Mouse (Mus musculus): Measurements from ENCODE around the gene Ppfibp1. TPM values are rescaled to one million over a fixed set of nuclear protein-coding genes. Genes with fewer than 3 reads are reported as not detected.

Ppfibp1 gene
- polyA plus RNA-seq, 1 experiment from 2014 or later, result 22.5 TPM

GRCm38 (mm10) chr6:147018364-147018763 lies 130.1 kb downstream of the Ppfibp1 start:
- H3K27me3 ChIP-seq (replicated peaks), result no peaks in the 10 kb centered on the region
- H3K9ac ChIP-seq, result no peak overlapping the region
- no peaks in the 10 kb centered on the region for H3K9me3 ChIP-seq
- no peak overlapping the region for H3K27ac ChIP-seq
- ATAC-seq (ENCODE audit: low FRiP score, low read depth), result no peak
- H3K4me2 ChIP-seq (replicated peaks), result no peak overlapping the region
- H3K36me3 ChIP-seq, result no peaks in the 10 kb centered on the region
- no peaks in the 10 kb centered on the region for H3K4me1 ChIP-seq
- 90% methylated on average over 5 of the region's 5 CpGs for WGBS
- H3K4me3 ChIP-seq, result no peak overlapping the region

- Histone ChIP-seq H3K36me3 (no peaks in the 10 kb centered on the region), H3K27ac (no peak overlapping the region), H3K9ac (no peak overlapping the region), H3K4me1 (no peaks in the 10 kb centered on the region), H3K9me3 (no peaks in the 10 kb centered on the region), H3K27me3 (replicated peaks) (no peaks in the 10 kb centered on the region), H3K4me3 (no peak overlapping the region), H3K4me2 (replicated peaks) (no peak overlapping the region)
- WGBS, result 95% methylated on average over 5 of the region's 5 CpGs
- ATAC-seq (ENCODE audit: low FRiP score, low read depth), result no peak
Observed at GRCm38 (mm10) chr6:147021181-147021580, 132.9 kb downstream of the Ppfibp1 start.

DNA sequence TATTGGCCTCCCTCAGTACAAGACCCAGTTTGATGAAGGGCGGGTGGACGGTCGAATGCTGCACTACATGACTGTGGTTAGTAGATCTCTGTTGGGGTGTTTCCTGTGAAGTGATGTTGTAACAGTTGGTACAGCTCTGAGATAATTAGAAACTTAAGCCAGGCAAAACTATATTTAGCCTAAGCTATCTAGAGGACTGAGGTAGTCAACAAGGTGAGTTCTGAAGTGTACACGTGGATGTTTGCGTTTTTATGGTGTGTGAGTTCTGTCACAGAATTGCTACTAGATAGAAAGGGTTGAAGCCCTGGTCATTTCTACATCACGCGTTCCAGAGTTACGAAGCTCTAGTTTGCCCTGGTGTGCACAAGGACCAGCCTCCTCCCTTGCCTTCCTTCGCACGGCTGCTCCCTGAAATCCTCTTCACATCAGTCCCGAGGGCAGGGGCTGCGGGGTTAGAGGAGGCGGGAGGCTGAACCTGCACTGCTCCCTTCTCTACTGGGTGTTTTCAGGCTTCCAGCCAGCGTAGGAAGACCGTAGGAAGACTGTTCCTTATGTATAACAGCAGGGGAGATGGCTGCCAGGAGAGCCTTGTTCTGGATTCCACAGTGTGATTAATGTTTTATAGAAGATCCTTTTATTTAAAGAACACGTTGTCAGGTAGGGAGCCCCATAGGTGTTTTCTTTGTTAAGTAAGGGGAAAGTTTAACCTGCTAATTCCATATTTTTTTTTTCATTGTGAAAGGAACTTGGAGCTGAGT lies 134.3 kb downstream of the Ppfibp1 start:
- Histone ChIP-seq H3K27me3 (replicated peaks) (no peaks in the 10 kb centered on the region), H3K4me2 (replicated peaks) (no peak overlapping the region), H3K9ac (no peak overlapping the region), H3K27ac (no peak overlapping the region), H3K9me3 (no peaks in the 10 kb centered on the region), H3K36me3 (no peaks in the 10 kb centered on the region), H3K4me3 (no peak overlapping the region), H3K4me1 (no peaks in the 10 kb centered on the region)
- 87% methylated on average over 16 of the region's 16 CpGs for WGBS
- no peak for ATAC-seq (ENCODE audit: low FRiP score, low read depth)

GRCm38 (mm10) chr6:147023133-147023395 lies 134.8 kb downstream of the Ppfibp1 start:
- no peaks in the 10 kb centered on the region for H3K9me3 ChIP-seq
- WGBS, result 87% methylated on average over 2 of the region's 2 CpGs
- ATAC-seq (ENCODE audit: low FRiP score, low read depth), result no peak

DNA sequence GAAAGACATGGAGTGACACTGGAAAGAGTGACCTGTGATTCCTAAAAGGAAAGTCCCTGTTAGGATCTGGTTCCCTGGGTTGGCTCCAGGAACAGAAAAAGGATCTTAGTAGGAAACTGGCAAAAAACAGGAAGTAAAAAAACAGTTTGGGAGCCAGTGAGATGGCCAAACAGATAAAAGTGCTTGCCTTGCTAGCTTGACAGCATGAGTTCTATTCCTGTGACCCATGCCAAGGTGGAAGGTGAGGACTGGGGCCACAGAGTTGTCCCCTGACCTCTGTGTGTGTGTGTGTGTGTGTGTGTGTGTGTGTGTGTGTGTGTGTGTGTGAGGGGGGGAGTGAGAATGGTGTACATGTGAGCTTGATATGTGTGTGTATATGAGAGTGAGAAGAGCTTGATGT lies 135.3 kb downstream of the Ppfibp1 start:
- Histone ChIP-seq H3K4me3 (no peak overlapping the region), H3K27me3 (replicated peaks) (no peaks in the 10 kb centered on the region), H3K27ac (no peak overlapping the region), H3K4me1 (no peaks in the 10 kb centered on the region), H3K9me3 (no peaks in the 10 kb centered on the region), H3K36me3 (no peaks in the 10 kb centered on the region), H3K4me2 (replicated peaks) (no peak overlapping the region), H3K9ac (no peak overlapping the region)
- ATAC-seq (ENCODE audit: low FRiP score, low read depth), result no peak

More at GRCm38 (mm10) chr6:147023133-147023395, 134.8 kb downstream of the Ppfibp1 start:
- H3K9ac ChIP-seq, result no peak overlapping the region
- H3K4me1 ChIP-seq, result no peaks in the 10 kb centered on the region
- H3K27me3 ChIP-seq (replicated peaks), result no peaks in the 10 kb centered on the region
- H3K27ac ChIP-seq, result no peak overlapping the region
- H3K4me2 ChIP-seq (replicated peaks), result no peak overlapping the region
- H3K36me3 ChIP-seq, result no peaks in the 10 kb centered on the region
- no peak overlapping the region for H3K4me3 ChIP-seq

DNA sequence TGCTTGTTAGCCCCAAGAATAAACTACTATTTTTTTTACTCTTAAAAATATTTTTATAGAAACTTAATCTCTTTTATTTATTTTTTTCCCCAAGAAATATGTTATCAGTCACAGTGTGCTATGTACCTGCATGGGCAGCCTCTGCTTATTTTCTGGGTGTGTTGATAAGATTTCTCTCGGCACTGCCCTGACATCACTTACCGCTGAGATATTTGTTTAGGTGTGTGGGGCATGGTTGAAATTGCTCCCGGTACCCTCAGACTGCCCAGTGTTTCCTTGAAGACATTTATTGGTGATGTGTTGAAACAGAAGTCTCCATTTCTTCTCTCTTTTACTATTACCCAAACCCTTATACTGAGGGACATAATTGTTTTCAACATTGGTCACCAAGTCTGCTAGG lies 136.5 kb downstream of the Ppfibp1 start:
- WGBS, result 89% methylated on average over 3 of the region's 3 CpGs

DNA sequence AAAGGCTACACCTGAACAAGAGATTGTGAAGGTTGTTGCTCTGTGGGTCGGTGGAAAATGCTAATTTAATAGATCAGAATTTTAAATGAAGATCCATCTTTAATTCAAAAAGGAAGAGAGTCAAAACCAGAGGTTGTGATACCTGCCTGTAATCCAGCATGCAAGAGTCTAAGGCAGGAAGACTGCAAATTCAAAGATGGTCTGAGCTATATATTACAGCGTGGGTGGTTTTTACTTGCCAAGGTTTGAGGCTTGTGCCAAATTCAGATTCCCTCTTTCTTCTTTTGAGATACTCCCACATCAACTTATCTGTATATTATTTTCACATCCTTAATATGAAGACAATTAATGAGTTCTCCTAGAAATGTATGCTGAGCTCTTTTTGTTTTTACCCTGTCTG lies 140.1 kb downstream of the Ppfibp1 start:
- Histone ChIP-seq H3K9me3 (no peaks in the 10 kb centered on the region), H3K4me3 (no peak overlapping the region)
- WGBS, result 75% methylated on average over 2 of the region's 2 CpGs

More for the DNA sequence above, 136.5 kb downstream of the Ppfibp1 start:
- Histone ChIP-seq H3K4me3 (no peak overlapping the region), H3K27me3 (replicated peaks) (no peaks in the 10 kb centered on the region), H3K36me3 (no peaks in the 10 kb centered on the region), H3K27ac (no peak overlapping the region), H3K9ac (no peak overlapping the region), H3K4me2 (replicated peaks) (no peak overlapping the region), H3K4me1 (no peaks in the 10 kb centered on the region), H3K9me3 (no peaks in the 10 kb centered on the region)
- no peak for ATAC-seq (ENCODE audit: low FRiP score, low read depth)

DNA sequence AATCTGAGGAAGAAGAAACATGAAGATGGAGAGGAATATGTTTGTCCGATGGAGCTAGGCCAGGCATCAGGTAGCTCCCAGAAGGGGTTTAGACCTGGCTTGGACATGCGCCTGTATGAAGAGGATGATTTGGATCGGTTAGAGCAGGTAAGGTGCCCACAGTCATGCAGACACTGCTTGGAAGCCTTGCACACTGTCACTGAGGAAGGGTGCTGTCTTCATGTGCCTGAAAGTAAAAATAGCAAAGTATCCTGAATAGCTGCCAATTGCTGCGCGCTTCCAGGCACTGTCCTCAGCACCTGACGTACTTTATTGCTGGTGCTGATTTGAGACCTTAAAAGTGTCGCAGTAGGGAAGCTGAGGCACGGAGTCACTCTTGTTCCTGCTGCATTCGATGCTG lies 141.3 kb downstream of the Ppfibp1 start:
- no peak overlapping the region for H3K4me2 ChIP-seq (replicated peaks)
- H3K27ac ChIP-seq, result no peak overlapping the region
- no peak overlapping the region for H3K9ac ChIP-seq
- ATAC-seq (ENCODE audit: low FRiP score, low read depth), result no peak
- H3K4me3 ChIP-seq, result no peak overlapping the region
- WGBS, result 95% methylated on average over 9 of the region's 9 CpGs
- H3K36me3 ChIP-seq, result no peaks in the 10 kb centered on the region
- H3K4me1 ChIP-seq, result peaks cover 3% of the 10 kb centered on the region; the same call in 1 of the 2 replicates
- no peaks in the 10 kb centered on the region for H3K9me3 ChIP-seq
- no peaks in the 10 kb centered on the region for H3K27me3 ChIP-seq (replicated peaks)

More for the DNA sequence above, 140.1 kb downstream of the Ppfibp1 start:
- Histone ChIP-seq H3K36me3 (no peaks in the 10 kb centered on the region), H3K27me3 (replicated peaks) (no peaks in the 10 kb centered on the region), H3K4me2 (replicated peaks) (no peak overlapping the region), H3K9ac (no peak overlapping the region), H3K4me1 (peaks cover 3% of the 10 kb centered on the region; the same call in 1 of the 2 replicates), H3K27ac (no peak overlapping the region)
- ATAC-seq (ENCODE audit: low FRiP score, low read depth), result no peak

DNA sequence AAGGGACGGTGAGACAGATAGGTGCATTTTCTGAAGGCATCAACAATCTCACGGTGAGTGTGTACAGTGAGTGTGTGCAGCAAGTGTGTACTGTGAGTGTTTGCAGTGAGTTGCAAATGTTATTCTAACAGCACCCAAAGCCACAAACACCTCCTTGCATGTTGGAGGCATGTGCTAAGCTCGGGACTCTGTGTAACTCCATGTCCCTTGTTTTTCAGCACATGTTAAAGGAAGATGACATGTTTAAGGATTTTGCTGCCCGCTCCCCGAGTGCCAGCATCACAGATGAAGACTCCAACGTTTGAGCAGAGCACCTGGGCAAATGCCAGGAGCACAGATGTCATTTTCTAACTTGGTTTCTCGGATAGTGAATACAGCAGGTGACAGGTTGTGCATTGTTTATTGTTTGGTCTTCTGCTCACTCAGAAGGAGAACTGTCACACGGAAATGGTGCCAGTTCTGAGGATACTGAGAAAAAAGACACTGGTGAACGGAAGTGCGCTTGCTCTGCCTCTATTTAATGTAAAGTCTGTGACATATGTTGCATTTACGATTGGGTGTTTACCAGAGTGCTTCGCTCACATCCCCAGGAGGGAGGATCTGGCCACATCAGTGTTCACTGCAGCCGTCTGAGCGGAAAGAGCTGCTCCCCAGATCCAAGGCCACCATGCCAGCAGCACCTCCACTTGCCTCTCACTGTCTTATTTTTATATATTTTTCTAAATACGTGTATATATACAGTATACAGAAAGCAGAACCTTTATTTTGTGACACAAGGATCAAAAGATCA lies 142.0 kb downstream of the Ppfibp1 start:
- no peak overlapping the region for H3K4me3 ChIP-seq
- no peak overlapping the region for H3K4me2 ChIP-seq (replicated peaks)
- no peaks in the 10 kb centered on the region for H3K9me3 ChIP-seq
- 87% methylated on average over 15 of the region's 15 CpGs for WGBS
- no peaks in the 10 kb centered on the region for H3K36me3 ChIP-seq
- no peak overlapping the region for H3K9ac ChIP-seq
- H3K4me1 ChIP-seq, result peaks cover 3% of the 10 kb centered on the region; the same call in 1 of the 2 replicates
- H3K27ac ChIP-seq, result no peak overlapping the region
- no peaks in the 10 kb centered on the region for H3K27me3 ChIP-seq (replicated peaks)
- no peak for ATAC-seq (ENCODE audit: low FRiP score, low read depth)

DNA sequence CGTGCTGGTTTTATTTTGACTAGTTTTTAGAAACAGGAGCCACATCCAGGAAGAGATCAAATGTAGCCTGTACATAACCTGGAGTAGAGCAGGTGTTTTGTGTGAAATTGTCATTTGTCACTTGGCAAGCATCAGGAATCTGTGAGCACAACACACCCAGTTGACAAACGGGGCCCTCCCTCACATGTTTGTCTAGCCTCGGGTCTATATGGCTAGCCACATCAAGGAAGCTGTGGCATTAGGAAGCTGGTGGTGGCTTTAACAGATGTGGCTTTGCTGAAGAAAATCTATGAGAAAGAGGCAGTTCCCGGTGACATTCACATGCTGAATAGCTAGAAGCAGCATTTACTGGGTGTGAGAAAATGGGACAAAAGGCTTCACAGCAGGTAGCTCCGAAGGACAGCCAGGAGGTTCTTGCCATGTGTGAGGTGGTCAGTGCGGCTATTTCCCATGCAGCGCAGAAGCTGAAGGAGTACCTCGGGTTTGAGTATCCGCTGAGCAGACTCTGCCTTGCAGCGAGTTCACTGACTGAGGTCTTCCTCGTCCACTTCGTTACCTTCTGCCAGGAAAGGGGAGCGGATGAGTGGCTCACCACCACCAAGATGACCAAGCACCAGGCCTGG lies 144.1 kb downstream of the Ppfibp1 start, which contains the start of gene Rep15:
Gene Rep15, plus strand, starts transcription at position 282 of the 623 bp plus-strand sequence.
- no peak for ATAC-seq (ENCODE audit: low FRiP score, low read depth)
- no peaks in the 10 kb centered on the region for H3K36me3 ChIP-seq
- no peak within 1 kb of the TSS for H3K4me3 ChIP-seq
- H3K9me3 ChIP-seq, result no peaks in the 10 kb centered on the region
- no peak within 1 kb of the TSS for H3K4me2 ChIP-seq (replicated peaks)
- no peak within 1 kb of the TSS for H3K27ac ChIP-seq
- H3K27me3 ChIP-seq (replicated peaks), result no peaks in the 10 kb centered on the region
- peaks cover 3% of the 10 kb centered on the region; the same call in 1 of the 2 replicates for H3K4me1 ChIP-seq
- H3K9ac ChIP-seq, result no peak within 1 kb of the TSS
- WGBS, result 24% methylated on average over 13 of the region's 13 CpGs

DNA sequence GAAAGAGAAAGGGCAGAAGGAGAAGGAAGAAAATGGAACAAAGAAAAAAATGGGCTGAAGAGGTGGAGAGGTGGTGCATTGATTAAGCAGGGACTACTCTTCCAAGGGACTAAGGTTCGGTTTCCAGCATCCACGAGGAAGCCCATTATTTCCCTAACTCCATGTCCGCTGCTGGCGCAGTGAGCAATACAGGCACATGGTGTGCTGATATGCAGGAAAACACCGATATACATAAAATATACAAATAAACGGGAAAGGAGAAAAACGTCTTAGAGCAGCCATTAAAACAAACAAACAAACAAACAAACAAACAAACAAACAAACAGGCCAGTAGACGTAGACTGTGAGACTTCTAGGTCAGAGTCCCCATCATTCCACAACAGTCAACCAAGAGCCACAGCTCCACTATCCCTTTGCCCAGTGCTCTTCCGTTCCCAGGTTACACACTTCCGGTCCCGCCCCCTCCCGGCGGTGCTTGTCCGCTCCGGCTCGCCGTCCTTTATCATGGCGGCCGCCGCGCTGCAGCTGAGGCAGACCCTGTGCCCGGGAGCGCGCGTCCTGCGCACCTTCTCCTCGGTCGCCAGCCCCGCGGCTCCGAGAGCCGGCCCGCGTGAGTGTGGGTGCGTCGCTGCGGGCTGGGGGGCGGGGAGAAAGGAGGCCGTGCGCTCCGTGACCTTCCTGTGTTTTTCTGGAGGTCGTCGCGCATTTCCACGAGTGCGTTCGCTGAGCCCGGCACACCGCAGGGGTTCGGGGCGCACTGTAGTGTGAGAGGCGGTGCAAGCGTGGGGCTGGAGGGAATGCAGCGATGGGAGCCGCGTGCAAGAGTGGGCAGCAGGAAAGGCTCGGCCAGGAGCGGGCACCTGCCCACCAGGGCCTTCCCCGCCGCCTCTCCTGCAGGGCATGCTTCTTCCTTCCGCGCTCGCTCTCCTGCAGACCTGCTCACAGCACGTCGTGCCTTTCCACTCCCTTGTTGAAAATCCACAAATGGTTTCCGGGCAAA lies 154.3 kb downstream of the Ppfibp1 start, which contains the start of gene Mrps35:
Gene Mrps35, plus strand, starts transcription at position 474 of the 1,000 bp plus-strand sequence.
- Histone ChIP-seq H3K27ac (peak within 1 kb of the TSS; percentile 70; the same call in 1 of the 2 replicates), H3K27me3 (replicated peaks) (no peaks in the 10 kb centered on the region; the same call in 1 of the 2 replicates), H3K4me3 (peak within 1 kb of the TSS; percentile 89), H3K9me3 (no peaks in the 10 kb centered on the region), H3K9ac (peak within 1 kb of the TSS; percentile 92), H3K4me1 (peaks cover 10% of the 10 kb centered on the region), H3K4me2 (replicated peaks) (peak within 1 kb of the TSS; percentile 66), H3K36me3 (peaks cover 9% of the 10 kb centered on the region; the same call in 1 of the 2 replicates)
- 3% methylated on average over 66 of the region's 66 CpGs for WGBS
- peak; percentile 100 for ATAC-seq (ENCODE audit: low FRiP score, low read depth)

All from neural tube, embryonic 12.5 days (tissue).